Mouse (Mus musculus): ENCODE results near the gene Gnptg.
A peak's percentile ranks its signal among the peaks of the same experiment; 100 is the strongest.
"Not testable (repeated sequence)": the region's sequence is repeated elsewhere in the genome, so short reads cannot be mapped to it uniquely, and the experiment has no call there.

The Gnptg gene

GRCm38 (mm10) chr17:25244239-25244638 lies 4.3 kb upstream of the Gnptg start:
- DNase-seq (ENCODE audit: low read depth in 2 of 2, low spot score in 2 of 2) = no peak

GRCm38 (mm10) chr17:25243131-25243780 lies 3.3 kb upstream of the Gnptg start:
- DNase-seq (ENCODE audit: low read depth in 2 of 2, low spot score in 2 of 2) = no peak

GRCm38 (mm10) chr17:25235635-25236034 lies 4.3 kb downstream of the Gnptg start:
- no peak for DNase-seq (ENCODE audit: low read depth in 2 of 2, low spot score in 2 of 2)

GRCm38 (mm10) chr17:25231621-25232020 lies 8.3 kb downstream of the Gnptg start:
- DNase-seq (ENCODE audit: low read depth in 2 of 2, low spot score in 2 of 2) = not testable (repeated sequence)

- no peak for DNase-seq (ENCODE audit: low read depth in 2 of 2, low spot score in 2 of 2)
Observed at GRCm38 (mm10) chr17:25230700-25231099, 9.2 kb downstream of the Gnptg start.

GRCm38 (mm10) chr17:25230014-25230655 lies 9.8 kb downstream of the Gnptg start:
- not testable (repeated sequence) for DNase-seq (ENCODE audit: low read depth in 2 of 2, low spot score in 2 of 2)

- DNase-seq (ENCODE audit: low read depth in 2 of 2, low spot score in 2 of 2) = no peak
Observed at GRCm38 (mm10) chr17:25227991-25228390, 11.9 kb downstream of the Gnptg start.

- no peak for DNase-seq (ENCODE audit: low read depth in 2 of 2, low spot score in 2 of 2)
Observed at GRCm38 (mm10) chr17:25225659-25226058, 14.3 kb downstream of the Gnptg start.

GRCm38 (mm10) chr17:25224586-25225222 lies 15.2 kb downstream of the Gnptg start:
- peak; percentile 74 to 75 for DNase-seq (ENCODE audit: low read depth in 2 of 2, low spot score in 2 of 2)

- no peak for DNase-seq (ENCODE audit: low read depth in 2 of 2, low spot score in 2 of 2)
Observed at GRCm38 (mm10) chr17:25222951-25223601, 16.8 kb downstream of the Gnptg start.

- DNase-seq (ENCODE audit: low read depth in 2 of 2, low spot score in 2 of 2) = peak; percentile 29 to 30
Observed at GRCm38 (mm10) chr17:25222504-25222940, 17.4 kb downstream of the Gnptg start.

- DNase-seq (ENCODE audit: low read depth in 2 of 2, low spot score in 2 of 2) = peak; percentile 28 to 42
Observed at GRCm38 (mm10) chr17:25221821-25222503, 18.0 kb downstream of the Gnptg start.

- DNase-seq (ENCODE audit: low read depth in 2 of 2, low spot score in 2 of 2) = no peak
Observed at GRCm38 (mm10) chr17:25220746-25221145, 19.2 kb downstream of the Gnptg start.

- DNase-seq (ENCODE audit: low read depth in 2 of 2, low spot score in 2 of 2) = peak; percentile 27 to 49
Observed at GRCm38 (mm10) chr17:25219492-25220295, 20.2 kb downstream of the Gnptg start.

GRCm38 (mm10) chr17:25218967-25219366 lies 21.0 kb downstream of the Gnptg start:
- DNase-seq (ENCODE audit: low read depth in 2 of 2, low spot score in 2 of 2) = no peak

- DNase-seq (ENCODE audit: low read depth in 2 of 2, low spot score in 2 of 2) = no peak
Observed at GRCm38 (mm10) chr17:25215431-25215830, 24.5 kb downstream of the Gnptg start.

GRCm38 (mm10) chr17:25211705-25212104 lies 28.2 kb downstream of the Gnptg start:
- DNase-seq (ENCODE audit: low read depth in 2 of 2, low spot score in 2 of 2) = no peak

GRCm38 (mm10) chr17:25210680-25211466 lies 29.1 kb downstream of the Gnptg start:
- DNase-seq (ENCODE audit: low read depth in 2 of 2, low spot score in 2 of 2) = no peak

- no peak for DNase-seq (ENCODE audit: low read depth in 2 of 2, low spot score in 2 of 2)
Observed at GRCm38 (mm10) chr17:25210006-25210405, 29.9 kb downstream of the Gnptg start.

- no peak for DNase-seq (ENCODE audit: low read depth in 2 of 2, low spot score in 2 of 2)
Observed at GRCm38 (mm10) chr17:25202401-25202800, 37.5 kb downstream of the Gnptg start.
